Mouse (Mus musculus) kidney, postnatal 0 days (tissue): ENCODE results near the gene Smarca2. TPM values are rescaled to one million over a fixed set of nuclear protein-coding genes. Genes with fewer than 3 reads are reported as not detected.

Experiments used
- ATAC-seq: fragments of 200-750 bp; cut with Nextera tagmentation; replicated peaks from 2 replicates; pipeline ENCODE4 v1.8.0; 2017; ENCODE audit warnings: low read depth, moderate number of reproducible peaks, moderate TSS enrichment, moderate library complexity; ENCODE audit not compliant: low FRiP score
- DNase-seq: peaks from one replicate; pipeline ENCODE4 v3.0.0-alpha.2; 2016; ENCODE audit warnings: low spot score
- H3K27ac ChIP-seq: fragments of 300-500 bp; sonication (generic); 2 replicates; pipeline ENCODE4 v1.5.1; 2014; ENCODE audit warnings: mild to moderate bottlenecking
- H3K27me3 ChIP-seq: fragments of 300-500 bp; sonication (generic); 2 replicates; pipeline ENCODE4 v1.6.1; 2014; ENCODE audit warnings: low read length, mixed read lengths; ENCODE audit not compliant: insufficient read depth
- H3K36me3 ChIP-seq: fragments of 300-500 bp; sonication (generic); 2 replicates; pipeline ENCODE4 v1.6.1; 2014; ENCODE audit warnings: low read length, mixed read lengths; ENCODE audit not compliant: insufficient read depth
- H3K4me1 ChIP-seq: fragments of 300-500 bp; sonication (generic); replicated peaks from 2 replicates; pipeline ENCODE4 v1.6.1; 2014; ENCODE audit warnings: antibody characterized with exemption, low read length, mixed read lengths; ENCODE audit not compliant: insufficient read depth
- H3K4me2 ChIP-seq: fragments of 300-500 bp; sonication (generic); 2 replicates; pipeline ENCODE4 v1.6.1; 2014; ENCODE audit warnings: mild to moderate bottlenecking, low read length, moderate library complexity, mixed read lengths
- H3K4me3 ChIP-seq: fragments of 300-500 bp; sonication (generic); replicated peaks from 2 replicates; pipeline ENCODE4 v1.5.1; 2014; ENCODE audit warnings: low read depth, low read length
- H3K9ac ChIP-seq: fragments of 300-500 bp; sonication (generic); 2 replicates; pipeline ENCODE4 v1.6.1; 2014; ENCODE audit warnings: low read depth, low read length
- H3K9me3 ChIP-seq: fragments of 300-500 bp; sonication (generic); replicated peaks from 2 replicates; pipeline ENCODE4 v1.6.1; 2016; ENCODE audit warnings: low read length, inconsistent platforms, mixed read lengths
- CTCF ChIP-seq: IDR thresholded peaks from 2 replicates; pipeline ENCODE4 v1.5.1; 2016; ENCODE audit warnings: antibody characterized with exemption, low read depth, mild to moderate bottlenecking, moderate library complexity
- WGBS: fragments of 180-500 bp; shearing (Covaris S2); extraction: QIAGEN DNeasy Blood & Tissue Kit; methylation state at CpG from one replicate; pipeline ENCODE4 v1.1.7; 2014; 5-methylcytosine and 5-hydroxymethylcytosine counted together
- polyA plus RNA-seq: library from polyadenylated mRNA; unstranded; fragments of >200 nt; fragmentation: Nextera tagmentation; extraction: Ambion mirVana; gene quantifications from 2 replicates; pipeline ENCODE4 v1.2.1, GENCODE M21; 2015

Smarca2 gene
- polyA plus RNA-seq, 1 experiment from 2014 or later, result 36.1 TPM

DNA sequence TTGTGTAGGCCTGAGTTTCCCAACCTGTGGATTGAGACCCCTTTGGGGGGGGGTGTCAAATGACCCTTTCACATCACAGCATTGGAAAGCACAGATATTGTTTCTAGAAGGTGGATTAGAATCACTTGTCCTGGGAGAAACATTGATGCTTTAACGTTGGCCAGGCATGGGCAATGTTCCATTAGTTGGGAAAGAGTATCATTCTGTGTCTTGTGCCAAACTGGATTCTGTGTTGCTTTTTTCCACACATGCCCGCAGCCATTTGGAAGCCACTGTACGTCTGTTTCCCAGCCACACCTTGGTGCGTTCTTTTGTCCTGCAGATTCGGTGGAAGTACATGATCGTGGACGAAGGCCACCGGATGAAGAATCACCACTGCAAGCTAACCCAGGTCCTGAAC lies 76.7 kb downstream of the Smarca2 start:
- Histone ChIP-seq H3K36me3 (peaks cover 25% of the 10 kb centered on the region), H3K9me3 (no peaks in the 10 kb centered on the region), H3K4me1 (no peaks in the 10 kb centered on the region), H3K9ac (no peak overlapping the region), H3K4me3 (no peak overlapping the region), H3K27ac (no peak overlapping the region), H3K4me2 (no peak overlapping the region), H3K27me3 (no peaks in the 10 kb centered on the region)
- no peak for TF ChIP-seq CTCF
- DNase-seq (no peak), ATAC-seq (no peak)
- WGBS, result 95% methylated on average over 8 of the region's 8 CpGs

DNA sequence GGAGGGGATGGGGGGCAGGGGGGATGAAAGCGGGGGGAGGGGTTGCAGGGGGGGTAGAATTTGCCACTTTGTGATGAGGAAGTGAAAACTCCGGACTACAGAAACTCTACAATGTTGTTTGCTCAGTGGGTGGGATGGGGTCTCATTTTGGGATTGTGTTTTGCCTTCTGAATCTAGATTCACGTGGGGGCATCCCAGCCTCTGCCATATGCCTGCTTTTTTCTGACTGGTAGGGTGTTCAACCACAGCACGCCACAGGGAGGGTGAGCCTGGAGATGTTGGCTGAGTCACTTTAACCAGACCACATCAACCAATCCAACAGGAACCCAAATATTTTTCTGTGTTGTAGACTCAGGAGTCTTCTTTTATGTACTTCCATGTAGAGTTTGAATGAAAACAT lies 77.3 kb downstream of the Smarca2 start:
- ATAC-seq, result no peak
- no peak for TF ChIP-seq CTCF
- Histone ChIP-seq H3K36me3 (peaks cover 21% of the 10 kb centered on the region; the same call in 1 of the 2 replicates), H3K4me3 (no peak overlapping the region), H3K27ac (no peak overlapping the region), H3K4me1 (no peaks in the 10 kb centered on the region), H3K27me3 (no peaks in the 10 kb centered on the region), H3K9ac (no peak overlapping the region), H3K9me3 (no peaks in the 10 kb centered on the region), H3K4me2 (no peak overlapping the region)
- WGBS, result 86% methylated on average over 4 of the region's 4 CpGs
- no peak for DNase-seq

DNA sequence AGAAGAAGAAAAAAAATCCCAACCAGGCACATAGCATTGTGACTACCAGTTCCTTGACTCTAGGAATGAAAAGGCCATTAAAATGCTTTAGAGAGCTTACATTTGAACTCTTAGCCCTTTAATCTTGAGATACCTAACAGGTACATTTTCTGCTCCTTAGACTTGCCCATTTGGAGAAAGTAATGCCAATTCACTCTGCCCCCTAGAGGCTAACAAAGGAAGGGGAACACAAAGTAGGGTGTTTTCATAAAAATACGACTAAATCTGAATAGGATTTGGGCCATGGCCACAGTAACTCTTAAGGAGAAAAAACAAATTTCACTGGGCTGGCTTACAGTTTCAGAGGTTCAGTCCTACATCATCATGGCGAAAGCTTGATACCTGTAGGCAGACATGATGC lies 77.9 kb downstream of the Smarca2 start:
- no peak for ATAC-seq
- TF ChIP-seq CTCF, result peak; percentile 43; the same call in 1 of the 2 replicates
- DNase-seq, result no peak
- H3K9me3 ChIP-seq, result no peaks in the 10 kb centered on the region
- no peaks in the 10 kb centered on the region for H3K4me1 ChIP-seq
- H3K4me3 ChIP-seq, result no peak overlapping the region
- no peak overlapping the region for H3K27ac ChIP-seq
- H3K9ac ChIP-seq, result no peak overlapping the region
- no peak overlapping the region for H3K4me2 ChIP-seq
- no peaks in the 10 kb centered on the region for H3K27me3 ChIP-seq
- H3K36me3 ChIP-seq, result peaks cover 18% of the 10 kb centered on the region; the same call in 1 of the 2 replicates
- 90% methylated on average over 2 of the region's 2 CpGs for WGBS

DNA sequence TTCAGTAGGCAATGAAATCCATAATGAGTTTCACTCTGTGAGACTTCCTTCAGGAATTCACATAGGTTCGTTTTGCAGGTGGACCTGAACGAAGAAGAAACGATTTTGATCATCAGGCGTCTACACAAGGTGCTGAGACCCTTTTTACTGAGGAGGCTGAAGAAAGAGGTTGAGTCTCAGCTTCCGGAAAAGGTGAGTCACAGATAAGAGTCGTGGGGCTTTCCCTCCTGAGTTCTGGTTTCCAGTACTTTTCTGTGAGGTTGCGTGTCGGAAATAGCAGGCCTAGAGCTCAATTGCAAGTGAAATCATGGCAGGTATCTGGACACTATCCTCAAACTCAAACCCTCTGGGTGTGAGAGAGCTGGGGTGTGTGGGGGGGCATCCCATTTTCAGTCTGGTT lies 78.9 kb downstream of the Smarca2 start:
- Histone ChIP-seq H3K9ac (no peak overlapping the region), H3K27ac (no peak overlapping the region), H3K27me3 (no peaks in the 10 kb centered on the region), H3K4me2 (no peak overlapping the region), H3K4me1 (no peaks in the 10 kb centered on the region), H3K36me3 (peaks cover 17% of the 10 kb centered on the region; the same call in 1 of the 2 replicates), H3K9me3 (no peaks in the 10 kb centered on the region), H3K4me3 (no peak overlapping the region)
- WGBS, result 93% methylated on average over 8 of the region's 8 CpGs
- no peak for TF ChIP-seq CTCF
- DNase-seq (no peak), ATAC-seq (no peak)

DNA sequence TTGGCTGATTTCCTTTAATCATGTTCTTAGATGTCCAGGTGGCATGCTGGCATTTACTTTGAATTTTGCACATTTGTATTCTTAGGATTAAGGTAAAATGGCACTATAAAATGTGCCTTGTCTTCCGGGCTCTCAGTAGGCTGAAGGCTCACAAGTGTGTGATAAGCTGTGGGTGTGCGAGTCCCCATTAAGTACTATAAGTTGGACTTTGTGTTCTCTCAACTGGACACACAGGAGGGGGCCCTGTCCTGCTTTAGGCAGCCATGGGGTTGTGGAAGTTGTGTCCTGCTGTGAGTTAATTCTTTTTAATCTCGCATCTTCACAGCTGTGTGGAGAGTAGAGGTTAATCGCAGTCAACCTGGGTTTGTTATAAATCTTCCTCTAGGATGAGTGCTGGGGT lies 85.7 kb downstream of the Smarca2 start:
- Histone ChIP-seq H3K27me3 (no peaks in the 10 kb centered on the region), H3K4me3 (no peak overlapping the region), H3K36me3 (peaks cover 23% of the 10 kb centered on the region; the same call in 1 of the 2 replicates), H3K4me2 (no peak overlapping the region), H3K4me1 (no peaks in the 10 kb centered on the region), H3K27ac (no peak overlapping the region), H3K9ac (no peak overlapping the region), H3K9me3 (no peaks in the 10 kb centered on the region)
- ATAC-seq (no peak), DNase-seq (no peak)
- 72% methylated on average over 4 of the region's 4 CpGs for WGBS
- TF ChIP-seq CTCF, result no peak

DNA sequence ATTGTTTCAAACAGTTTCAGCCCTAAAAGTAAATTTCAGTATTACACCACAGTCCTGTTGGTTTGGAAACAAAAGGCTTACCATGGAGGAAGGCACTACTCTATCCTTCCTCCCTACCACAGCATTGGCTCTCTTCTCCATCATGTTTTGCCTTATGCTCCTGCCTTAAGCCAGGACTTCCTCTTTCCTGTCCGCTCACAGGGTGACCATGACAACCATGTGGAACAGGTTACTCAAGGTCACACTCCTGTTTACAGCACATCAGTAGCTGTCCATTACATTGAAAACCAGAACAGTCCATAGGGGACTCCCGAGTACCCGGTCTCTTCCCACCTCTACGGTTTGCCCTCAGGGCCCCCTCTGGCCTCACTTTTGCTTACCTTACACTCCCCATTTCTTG lies 92.3 kb downstream of the Smarca2 start:
- WGBS, result 56% methylated on average over 4 of the region's 4 CpGs
- 0 out of 2 replicates have a peak, but pooled peaks have one; percentile 43 for ATAC-seq
- H3K4me3 ChIP-seq, result no peak overlapping the region

More for the DNA sequence above, 92.3 kb downstream of the Smarca2 start:
- no peak overlapping the region for H3K27ac ChIP-seq
- 0 out of 2 replicates have a peak, but pooled peaks cover 10% of the 10 kb centered on the region for H3K36me3 ChIP-seq
- no peak overlapping the region for H3K4me2 ChIP-seq
- no peaks in the 10 kb centered on the region for H3K4me1 ChIP-seq
- no peak for DNase-seq
- no peak overlapping the region for H3K9ac ChIP-seq
- H3K9me3 ChIP-seq, result no peaks in the 10 kb centered on the region
- H3K27me3 ChIP-seq, result no peaks in the 10 kb centered on the region
- TF ChIP-seq CTCF, result no peak
